Mouse (Mus musculus) heart, adult 2 months (tissue): ENCODE data around the gene Rasl10b. TPM values are rescaled to one million over a fixed set of nuclear protein-coding genes. Genes with fewer than 3 reads are reported as not detected.

Experiments
- DNase-seq, 2 experiments: peaks; one replicate each; pipeline ENCODE4 v3.0.0; 2021
- H3K27ac ChIP-seq: fragments of 200-600 bp; 2 replicates; pipeline ENCODE4 v1.8.1; 2022
- H3K27me3 ChIP-seq: fragments of 200-500 bp; 2 replicates; pipeline ENCODE4 v1.6.1; 2012; ENCODE audit warnings: mild to moderate bottlenecking, low read length, inconsistent platforms, mixed read lengths; ENCODE audit not compliant: control insufficient read depth, insufficient read depth
- H3K36me3 ChIP-seq: fragments of 200-500 bp; 2 replicates; pipeline ENCODE4 v1.6.1; 2012; ENCODE audit warnings: low read length, inconsistent platforms; ENCODE audit not compliant: control insufficient read depth, insufficient read depth
- H3K4me1 ChIP-seq: fragments of 200-500 bp; 2 replicates; pipeline ENCODE4 v1.6.1; 2011; ENCODE audit warnings: low read length; ENCODE audit not compliant: control insufficient read depth, insufficient read depth
- H3K4me3 ChIP-seq: fragments of 200-600 bp; 2 replicates; pipeline ENCODE4 v1.8.1; 2022
- H3K79me2 ChIP-seq: fragments of 200-500 bp; replicated peaks from 2 replicates; pipeline ENCODE4 v1.6.1; 2012; ENCODE audit warnings: mild to moderate bottlenecking, inconsistent platforms, low read length, moderate library complexity, mixed read lengths; ENCODE audit not compliant: control insufficient read depth, insufficient read depth
- H3K9ac ChIP-seq: fragments of 200-500 bp; 2 replicates; pipeline ENCODE4 v1.6.1; 2012; ENCODE audit warnings: low read depth, mild to moderate bottlenecking, control low read depth, inconsistent platforms, low read length, mixed read lengths
- CTCF ChIP-seq: fragments of 200-600 bp; IDR thresholded peaks from 2 replicates; pipeline ENCODE4 v1.8.1; 2022; ENCODE audit warnings: antibody characterized with exemption, mild to moderate bottlenecking, moderate library complexity
- EP300 ChIP-seq: fragments of 200-500 bp; IDR thresholded peaks from 2 replicates; pipeline ENCODE4 v1.6.1; 2011; ENCODE audit warnings: low read depth, low read length, control low read depth; ENCODE audit not compliant: insufficient read depth
- POLR2A ChIP-seq: fragments of 200-500 bp; IDR thresholded peaks from 2 replicates; pipeline ENCODE4 v1.6.1; 2011; ENCODE audit warnings: mild to moderate bottlenecking, low read depth, low read length, control low read depth; ENCODE audit not compliant: insufficient read depth
- WGBS: fragments of 180-500 bp; shearing (Covaris S2); methylation state at CpG from one replicate; pipeline ENCODE4 v1.1.7; 2018; 5-methylcytosine and 5-hydroxymethylcytosine counted together
- intact Hi-C: fragments of 180-260 bp; cut with DNase I; formaldehyde crosslinking; loops from one replicate; pipeline ENCODE4 v1.15.1; 2025
- polyA plus RNA-seq: library from polyadenylated mRNA; depleted of rRNA; stranded (reverse); fragments of >200 nt; gene quantifications from 2 replicates; pipeline ENCODE4 v1.2.3, GENCODE M21; 2012
- total RNA-seq, 2 experiments: library from RNA; stranded (reverse); gene quantifications; 2 replicates each; pipeline ENCODE4 v1.2.3; 2021

Gene Rasl10b
- total and polyA plus RNA-seq, 3 experiments: 61.9 to 77.8 (median 70.8) TPM

GRCm38 (mm10) chr11:83406391-83406790 is 2.5 kb upstream of the Rasl10b start:
- H3K79me2 ChIP-seq: no peaks in the 10 kb centered on the region
- DNase-seq: no peak
- no peak for TF ChIP-seq POLR2A
- no peak for TF ChIP-seq CTCF
- intact Hi-C loops: no loop called here
- H3K36me3 ChIP-seq: no peaks in the 10 kb centered on the region
- H3K4me3 ChIP-seq: no peak overlapping the region
- 58% methylated on average over 3 of the region's 3 CpGs for WGBS
- H3K9ac ChIP-seq: no peak overlapping the region
- no peak overlapping the region for H3K27ac ChIP-seq
- H3K4me1 ChIP-seq: peaks cover 3% of the 10 kb centered on the region; the same call in 1 of the 2 replicates
- H3K27me3 ChIP-seq: no peaks in the 10 kb centered on the region

- DNase-seq: no peak
- Histone ChIP-seq H3K79me2 (no peaks in the 10 kb centered on the region), H3K4me1 (peaks cover 3% of the 10 kb centered on the region; the same call in 1 of the 2 replicates), H3K27ac (no peak overlapping the region), H3K4me3 (no peak overlapping the region), H3K9ac (no peak overlapping the region), H3K27me3 (no peaks in the 10 kb centered on the region), H3K36me3 (no peaks in the 10 kb centered on the region)
- intact Hi-C loops: no loop called here
- TF ChIP-seq EP300: no peak
- no peak for TF ChIP-seq CTCF
- no peak for TF ChIP-seq POLR2A
- WGBS: 50% methylated on average over 8 of the region's 8 CpGs
Measured at GRCm38 (mm10) chr11:83408242-83408641, 695 bp upstream of the Rasl10b start.

- Histone ChIP-seq H3K4me3 (peak overlapping the region; percentile 51), H3K27ac (peak overlapping the region; percentile 43), H3K27me3 (no peaks in the 10 kb centered on the region), H3K79me2 (no peaks in the 10 kb centered on the region), H3K4me1 (peaks cover 3% of the 10 kb centered on the region; the same call in 1 of the 2 replicates), H3K9ac (peak overlapping the region; percentile 59), H3K36me3 (no peaks in the 10 kb centered on the region)
- intact Hi-C loops: no loop called here
- TF ChIP-seq CTCF (no peak), POLR2A (no peak), EP300 (no peak)
- peak in 1 of 2 experiments; percentile 38 for DNase-seq
- WGBS: 2% methylated on average over 36 of the region's 40 CpGs
Measured at GRCm38 (mm10) chr11:83409792-83410291, 905 bp downstream of the Rasl10b start.

- intact Hi-C loops: no loop called here
- peaks cover 3% of the 10 kb centered on the region; the same call in 1 of the 2 replicates for H3K4me1 ChIP-seq
- no peaks in the 10 kb centered on the region for H3K79me2 ChIP-seq
- H3K4me3 ChIP-seq: no peak overlapping the region
- no peak overlapping the region for H3K9ac ChIP-seq
- 75% methylated on average over 6 of the region's 6 CpGs for WGBS
- H3K36me3 ChIP-seq: no peaks in the 10 kb centered on the region
- no peak for DNase-seq
- TF ChIP-seq POLR2A (no peak), CTCF (no peak), EP300 (no peak)
- H3K27me3 ChIP-seq: no peaks in the 10 kb centered on the region
- no peak overlapping the region; the same call in 1 of the 2 replicates for H3K27ac ChIP-seq
Measured at GRCm38 (mm10) chr11:83410510-83410909, 1.6 kb downstream of the Rasl10b start.

GRCm38 (mm10) chr11:83417080-83417479 is 8.1 kb downstream of the Rasl10b start:
- no peak overlapping the region for H3K9ac ChIP-seq
- TF ChIP-seq POLR2A: no peak
- 0 out of 2 replicates have a peak, but pooled peaks cover 2% of the 10 kb centered on the region for H3K79me2 ChIP-seq
- intact Hi-C loops: loop anchor here (5.0 kb wide), 1 partner anchor 40 kb away; no protein-coding TSS in a partner anchor
- H3K27ac ChIP-seq: no peak overlapping the region
- peak; percentile 23 to 44 for DNase-seq
- WGBS: 11% methylated on average over 5 of the region's 5 CpGs
- H3K4me1 ChIP-seq: peaks cover 1% of the 10 kb centered on the region; the same call in 1 of the 2 replicates
- no peak overlapping the region for H3K4me3 ChIP-seq
- peaks cover 3% of the 10 kb centered on the region; the same call in 1 of the 2 replicates for H3K27me3 ChIP-seq
- no peaks in the 10 kb centered on the region for H3K36me3 ChIP-seq

GRCm38 (mm10) chr11:83417708-83418107 is 8.8 kb downstream of the Rasl10b start:
- H3K9ac ChIP-seq: no peak overlapping the region
- TF ChIP-seq CTCF (no peak), POLR2A (no peak), EP300 (no peak)
- DNase-seq: no peak
- H3K4me3 ChIP-seq: no peak overlapping the region
- no peak overlapping the region for H3K27ac ChIP-seq
- H3K4me1 ChIP-seq: peaks cover 1% of the 10 kb centered on the region; the same call in 1 of the 2 replicates
- intact Hi-C loops: loop anchor here (5.0 kb wide), 1 partner anchor 40 kb away; no protein-coding TSS in a partner anchor
- 78% methylated on average over 7 of the region's 7 CpGs for WGBS
- no peaks in the 10 kb centered on the region for H3K36me3 ChIP-seq
- peaks cover 3% of the 10 kb centered on the region; the same call in 1 of the 2 replicates for H3K27me3 ChIP-seq
- H3K79me2 ChIP-seq: 0 out of 2 replicates have a peak, but pooled peaks cover 2% of the 10 kb centered on the region
